8 mouse cellular contexts compared by ENCODE assay signal in the genomic region with DNA sequence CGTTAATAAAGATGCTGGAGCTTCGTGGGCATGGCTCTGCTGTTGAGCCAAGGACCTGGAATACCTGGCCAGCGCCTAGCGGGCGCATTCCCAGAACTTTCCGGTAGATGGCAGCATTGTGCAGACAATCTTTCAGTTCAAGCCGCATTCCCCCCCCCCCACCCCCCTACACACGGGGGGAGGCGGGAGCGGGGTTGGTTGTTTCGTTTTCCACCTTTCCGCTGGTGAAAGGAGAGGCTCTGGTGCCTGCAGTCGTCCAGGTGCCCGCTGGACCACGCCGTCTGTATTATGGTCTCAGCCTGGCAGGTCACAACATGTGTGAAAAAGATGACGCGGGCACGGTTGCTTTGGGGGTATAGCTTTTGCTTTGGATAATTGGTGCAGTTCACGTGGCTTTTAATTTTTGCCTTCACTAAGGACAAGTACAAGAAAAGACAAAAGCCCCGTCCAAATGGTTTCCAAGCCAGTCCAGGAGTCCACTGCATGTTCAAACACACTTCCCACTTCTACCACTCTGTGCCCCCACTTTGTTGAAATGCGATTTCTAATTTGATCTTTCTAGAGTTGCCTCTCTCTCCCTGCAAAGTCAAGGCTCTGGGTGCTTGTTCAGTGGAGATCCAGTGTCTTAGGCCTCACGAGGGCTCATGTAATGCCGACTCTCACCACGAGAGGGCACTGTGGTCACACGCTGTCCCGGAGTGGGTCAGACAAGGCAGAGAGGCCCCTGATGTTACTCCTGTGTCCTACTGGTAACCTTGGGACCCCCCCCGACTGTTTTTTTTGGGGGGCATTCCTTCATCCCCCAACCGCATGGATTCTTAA. TPM values are rescaled to one million over a fixed set of nuclear protein-coding genes. Genes with fewer than 3 reads are reported as not detected.
DNase-seq lines count a peak whose midpoint lies in the region; ATAC-seq and TF ChIP-seq lines count a peak whose summit lies in the region.

No protein-coding gene starts in this region.

- peak; percentile 87 to 88 for ATAC-seq in hematopoietic stem cell, adult 5-6 weeks (replicated peaks in 1 of 2; ENCODE audit: insufficient read depth in 1 of 2, low FRiP score in 2 of 2, low TSS enrichment in 1 of 2, low read depth in 1 of 2, poor library complexity in 2 of 2, severe bottlenecking in 2 of 2)
- ATAC-seq in lung, embryonic 14.5 days (ENCODE audit: insufficient read depth), result peak; percentile 95
- peak; percentile 83 for ATAC-seq in neutrophil, adult 5-6 weeks (ENCODE audit: extremely low read depth, insufficient number of reproducible peaks, low FRiP score, poor library complexity, severe bottlenecking)

- peak; percentile 89 for DNase-seq in MN1 (ENCODE audit: low spot score)
- DNase-seq in cerebellum, adult 8-10 months, result peak; percentile 88
- peak; percentile 95 for DNase-seq in forelimb bud, embryonic 11.5 days (ENCODE audit: low read depth, low spot score)
- DNase-seq in layer of hippocampus, adult 8-10 months (ENCODE audit: low spot score in 2 of 2), result peak; percentile 88 to 98
- peak; percentile 98 for DNase-seq in lung, embryonic 14.5 days
- peak; percentile 84 for DNase-seq in testis, postnatal 14 days (ENCODE audit: low spot score)

- no peaks in the 10 kb centered on the region for H3K36me3 ChIP-seq in lung, embryonic 14.5 days (ENCODE audit: insufficient read depth)

- TF ChIP-seq CTCF in lung, embryonic 14.5 days (IDR thresholded peaks at IDR 0.05; ENCODE audit: low read depth), result peak; percentile 99

- H3K9me3 ChIP-seq in lung, embryonic 14.5 days (ENCODE audit: low read depth, low read length), result no peaks in the 10 kb centered on the region

- H3K27me3 ChIP-seq in lung, embryonic 14.5 days (ENCODE audit: insufficient read depth, low read length), result no peaks in the 10 kb centered on the region; the same call in 1 of the 2 replicates

- H3K27ac ChIP-seq in lung, embryonic 14.5 days (ENCODE audit: low read depth), result peak overlapping the region; percentile 68; the same call in 1 of the 2 replicates

- H3K4me3 ChIP-seq in lung, embryonic 14.5 days (ENCODE audit: low read depth, low read length), result peak overlapping the region; percentile 51

- H3K9ac ChIP-seq in lung, embryonic 14.5 days, result peak overlapping the region; percentile 60

- H3K4me2 ChIP-seq in lung, embryonic 14.5 days, result peak overlapping the region; percentile 62

- under 1% methylated on average over 29 of the region's 29 CpGs for WGBS in lung, embryonic 14.5 days

- H3K4me1 ChIP-seq in lung, embryonic 14.5 days (ENCODE audit: insufficient read depth), result 0 out of 2 replicates have a peak, but pooled peaks cover 4% of the 10 kb centered on the region

RNA-seq across cellular contexts. Expression of gene Igfbp7, which starts 52.3 kb away (rescaled TPM):
- 0.56 and 1.7 TPM in 2 replicates for total RNA-seq in hematopoietic stem cell, adult 5-6 weeks (2017)
- total RNA-seq in layer of hippocampus, adult 8-10 months (2022), result 10 to 100 TPM; 19.3 to 31.5 (median 25.8) TPM
- 35.1 and 37.9 TPM in 2 replicates for polyA plus RNA-seq in lung, embryonic 14.5 days (2014; fragmentation: Nextera tagmentation; extraction: Ambion mirVana)
- 0.47 TPM in 1 of 2 replicates, not detected in the other for total RNA-seq in neutrophil, adult 5-6 weeks (2017)

Comparison
In these comparisons a context has a peak if more than half of its experiments do, and no peak if none do; other contexts are left out.
1. Peak in every context shown above with its lines: DNase-seq, ATAC-seq, H3K4me3 ChIP-seq and H3K27ac ChIP-seq.